In the genomic region with DNA sequence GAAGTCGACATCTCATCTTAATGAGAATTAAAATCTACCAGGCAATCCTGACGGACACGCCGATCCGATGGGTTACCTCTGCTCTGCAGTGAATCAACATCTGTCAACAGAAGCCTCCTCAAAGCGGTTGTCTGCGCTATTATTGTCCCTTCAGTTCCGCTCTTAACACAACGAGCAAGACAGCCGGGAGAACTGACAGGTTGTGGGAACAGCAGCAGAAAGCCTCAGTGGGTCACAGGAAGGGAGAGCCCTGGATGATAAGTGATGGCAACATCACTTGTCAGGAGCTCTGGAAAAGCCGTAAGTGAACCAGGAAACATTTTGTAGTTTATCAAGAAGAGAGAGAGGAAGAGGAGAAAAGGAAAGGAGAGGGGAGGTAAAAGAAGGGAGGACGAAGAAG, we compare ENCODE assay signal across 8 mouse cellular contexts. TPM values are rescaled to one million over a fixed set of nuclear protein-coding genes. Genes with fewer than 3 reads are reported as not detected.
DNase-seq lines count a peak whose midpoint lies in the region; ATAC-seq and TF ChIP-seq lines count a peak whose summit lies in the region.

No protein-coding gene starts in this region.

- TF ChIP-seq CTCF in CH12.LX (conservative IDR thresholded peaks at IDR 0.05 in 1 of 2, IDR thresholded peaks at IDR 0.05 in 1 of 2; ENCODE audit: low read depth in 2 of 2, low read length in 2 of 2), result no peak

- H3K27me3 ChIP-seq in CH12.LX (replicated peaks), result no peaks in the 10 kb centered on the region
- H3K27me3 ChIP-seq in forebrain, embryonic 10.5 days (ENCODE audit: poor library complexity, severe bottlenecking), result no peaks in the 10 kb centered on the region
- no peaks in the 10 kb centered on the region for H3K27me3 ChIP-seq in limb, embryonic 13.5 days

- in situ Hi-C loops in CH12.LX (cut with MboI; ENCODE audit: low pct_ligation_motif_present, low pct_unique_long_range_greater_than_20kb, low sequenced_read_pairs), result loop anchor here (25.0 kb wide), 2 partner anchors 1498 to 1573 kb away; a partner anchor contains a TSS

- no peaks in the 10 kb centered on the region for H3K9me3 ChIP-seq in CH12.LX (replicated peaks; ENCODE audit: low read length)
- no peaks in the 10 kb centered on the region for H3K9me3 ChIP-seq in forebrain, embryonic 10.5 days
- no peaks in the 10 kb centered on the region for H3K9me3 ChIP-seq in limb, embryonic 13.5 days

- 1% methylated on average over 12 of the region's 12 CpGs for WGBS in forebrain, embryonic 10.5 days
- whole genome bisulfite sequencing in limb, embryonic 13.5 days, result 2% methylated on average over 12 of the region's 12 CpGs

- peak overlapping the region; percentile 97 for H3K9ac ChIP-seq in CH12.LX (ENCODE audit: insufficient read depth, low read depth)
- peak overlapping the region; percentile 61 for H3K9ac ChIP-seq in limb, embryonic 13.5 days

- DNase-seq in adrenal gland, adult (ENCODE audit: inconsistent age in 2 of 2, low spot score in 1 of 2), result peak; percentile 20 to 68
- no peak for DNase-seq in adrenal gland, postnatal 4 days (ENCODE audit: low spot score in 2 of 2)
- peak; percentile 73 for DNase-seq in CH12.LX (ENCODE audit: extremely low read depth)
- no peak for DNase-seq in forebrain, embryonic 10.5 days (ENCODE audit: extremely low spot score, low spot score)
- DNase-seq in retina, postnatal 1 day, result peak; percentile 54
- no peak for DNase-seq in urinary bladder, postnatal 14 days (ENCODE audit: low spot score)
- no peak for DNase-seq in adrenal gland, adult 18-20 months (ENCODE audit: low spot score in 2 of 2)

- dilution Hi-C loops in CH12.LX (cut with MboI; ENCODE audit: extremely low pct_ligation_motif_present, extremely low pct_unique_long_range_greater_than_20kb, low sequenced_read_pairs), result no loop called here

- H3K4me1 ChIP-seq in CH12.LX (ENCODE audit: control insufficient read depth in 1 of 2, insufficient read depth in 2 of 2), result peaks cover 6 to 10% of the 10 kb centered on the region in 2 experiments; a peak in 3 of 4 replicates
- peaks cover 35% of the 10 kb centered on the region for H3K4me1 ChIP-seq in forebrain, embryonic 10.5 days
- peaks cover 13% of the 10 kb centered on the region; the same call in 1 of the 2 replicates for H3K4me1 ChIP-seq in limb, embryonic 13.5 days

- no peaks in the 10 kb centered on the region for H3K79me2 ChIP-seq in CH12.LX (replicated peaks; ENCODE audit: control insufficient read depth, extremely low read depth, insufficient read depth, poor library complexity, severe bottlenecking)

- no peak for TF ChIP-seq POLR2A in CH12.LX (IDR thresholded peaks at IDR 0.05; ENCODE audit: low read depth, low read length)

- peak overlapping the region; percentile 100 for H3K4me2 ChIP-seq in CH12.LX (ENCODE audit: insufficient read depth, low read depth, poor library complexity, severe bottlenecking)
- peak overlapping the region; percentile 71 for H3K4me2 ChIP-seq in limb, embryonic 13.5 days (replicated peaks)

- ATAC-seq in limb, embryonic 13.5 days (ENCODE audit: low FRiP score, low read depth), result no peak

- TF ChIP-seq EP300 in CH12.LX (IDR thresholded peaks at IDR 0.05; ENCODE audit: low read length), result no peak

- peak overlapping the region; percentile 80 for H3K27ac ChIP-seq in CH12.LX (ENCODE audit: insufficient read depth, low read depth)
- peak overlapping the region; percentile 31 for H3K27ac ChIP-seq in forebrain, embryonic 10.5 days
- H3K27ac ChIP-seq in limb, embryonic 13.5 days, result no peak overlapping the region

- no peaks in the 10 kb centered on the region for H3K36me3 ChIP-seq in CH12.LX (replicated peaks in 1 of 2; ENCODE audit: control insufficient read depth in 1 of 2, insufficient read depth in 1 of 2, low read length in 1 of 2)
- H3K36me3 ChIP-seq in forebrain, embryonic 10.5 days (replicated peaks), result no peaks in the 10 kb centered on the region
- H3K36me3 ChIP-seq in limb, embryonic 13.5 days, result no peaks in the 10 kb centered on the region

- TF ChIP-seq RAD21 in CH12.LX (IDR thresholded peaks at IDR 0.05; ENCODE audit: low read depth, low read length), result no peak

- H3K4me3 ChIP-seq in CH12.LX (replicated peaks in 1 of 3; ENCODE audit: low read depth in 2 of 3, low read length in 2 of 3, poor library complexity in 1 of 3), result peak overlapping the region; percentile 46 to 69 (median 59)
- H3K4me3 ChIP-seq in forebrain, embryonic 10.5 days, result peak overlapping the region; percentile 69
- peak overlapping the region; percentile 49 for H3K4me3 ChIP-seq in limb, embryonic 13.5 days

TF ChIP-seq in CH12.LX, 34 proteins besides CTCF, POLR2A, EP300 and RAD21:
- TF ChIP-seq UBTF (IDR thresholded peaks at IDR 0.05; ENCODE audit: low read depth, low read length) (0 out of 2 replicates have a peak, but pooled peaks have one; percentile 54), MAFK (IDR thresholded peaks at IDR 0.05; ENCODE audit: insufficient replicate concordance, low read length) (no peak)

RNA-seq across cellular contexts. Expression of a gene that starts 12.0 kb away (rescaled TPM):
- total RNA-seq in adrenal gland, postnatal 4 days (2021), result 1 to 10 TPM; 7.9 to 8.9 TPM
- total RNA-seq in CH12.LX (2012; rRNA removed) (10.1 and 13.1 TPM in 2 replicates), CH12.LX (2014; rRNA removed) (14.4 and 15.4 TPM in 2 replicates)
- polyA plus RNA-seq in CH12.LX (2012; ENCODE audit: insufficient read length, low read depth), result 11.7 and 12.9 TPM in 2 replicates
- polyA plus RNA-seq in forebrain, embryonic 10.5 days (2016; fragmentation: Nextera tagmentation; extraction: Ambion mirVana), result 15.3 and 15.5 TPM in 2 replicates
- polyA plus RNA-seq in limb, embryonic 13.5 days (2015; fragmentation: Nextera tagmentation; extraction: Ambion mirVana), result 13.4 and 14.8 TPM in 2 replicates
- total RNA-seq in adrenal gland, adult 18-20 months (2021), result 1 to 10 TPM; 7.9 to 8.4 TPM

RNA-seq across cellular contexts. Expression of a gene that starts 30.0 kb away (rescaled TPM):
- under 1 TPM; 0.20 to 0.87 TPM for total RNA-seq in adrenal gland, postnatal 4 days (2021)
- total RNA-seq in CH12.LX (2012; rRNA removed), result 0.38 and 0.51 TPM in 2 replicates
- 0.20 TPM in 2 replicates for total RNA-seq in CH12.LX (2014; rRNA removed)
- 0.08 and 0.21 TPM in 2 replicates for polyA plus RNA-seq in CH12.LX (2012; ENCODE audit: insufficient read length, low read depth)
- 0.09 TPM in 1 of 2 replicates, not detected in the other for polyA plus RNA-seq in forebrain, embryonic 10.5 days (2016; fragmentation: Nextera tagmentation; extraction: Ambion mirVana)
- polyA plus RNA-seq in limb, embryonic 13.5 days (2015; fragmentation: Nextera tagmentation; extraction: Ambion mirVana), result 0.19 and 0.45 TPM in 2 replicates
- total RNA-seq in adrenal gland, adult 18-20 months (2021), result under 1 TPM in 1 of 2 experiments, not detected in 1; 0.10 TPM

RNA-seq across cellular contexts. Expression of a gene that starts 53.0 kb away (rescaled TPM):
- total RNA-seq in adrenal gland, postnatal 4 days (2021), result under 1 TPM in 1 of 2 experiments, not detected in 1; 0.17 TPM
- 1.1 and 1.3 TPM in 2 replicates for total RNA-seq in CH12.LX (2012; rRNA removed)
- total RNA-seq in CH12.LX (2014; rRNA removed), result 1.2 and 1.3 TPM in 2 replicates
- 2.1 and 2.8 TPM in 2 replicates for polyA plus RNA-seq in CH12.LX (2012; ENCODE audit: insufficient read length, low read depth)
- 0.52 and 0.54 TPM in 2 replicates for polyA plus RNA-seq in forebrain, embryonic 10.5 days (2016; fragmentation: Nextera tagmentation; extraction: Ambion mirVana)
- polyA plus RNA-seq in limb, embryonic 13.5 days (2015; fragmentation: Nextera tagmentation; extraction: Ambion mirVana), result 1.4 and 1.5 TPM in 2 replicates
- total RNA-seq in adrenal gland, adult 18-20 months (2021), result not detected

Comparison
In these comparisons a context has a peak if more than half of its experiments do, and no peak if none do; other contexts are left out.
1. DNase-seq: peak in adrenal gland, adult (2 of 2), CH12.LX (single experiment) and retina, postnatal 1 day (single experiment); none in adrenal gland, postnatal 4 days (0 of 2), forebrain, embryonic 10.5 days (single experiment), urinary bladder, postnatal 14 days (single experiment) and adrenal gland, adult 18-20 months (0 of 2).
2. Peak in every context shown above with its lines, with median percentiles within 50 percentile points of each other: H3K4me3 ChIP-seq.